Mouse (Mus musculus): ENCODE measurements around the gene Cmss1. TPM values are rescaled to one million over a fixed set of nuclear protein-coding genes. Genes with fewer than 3 reads are reported as not detected.

The Cmss1 gene
- polyA plus RNA-seq, 1 experiment from 2014 or later = 40.0 TPM

DNA sequence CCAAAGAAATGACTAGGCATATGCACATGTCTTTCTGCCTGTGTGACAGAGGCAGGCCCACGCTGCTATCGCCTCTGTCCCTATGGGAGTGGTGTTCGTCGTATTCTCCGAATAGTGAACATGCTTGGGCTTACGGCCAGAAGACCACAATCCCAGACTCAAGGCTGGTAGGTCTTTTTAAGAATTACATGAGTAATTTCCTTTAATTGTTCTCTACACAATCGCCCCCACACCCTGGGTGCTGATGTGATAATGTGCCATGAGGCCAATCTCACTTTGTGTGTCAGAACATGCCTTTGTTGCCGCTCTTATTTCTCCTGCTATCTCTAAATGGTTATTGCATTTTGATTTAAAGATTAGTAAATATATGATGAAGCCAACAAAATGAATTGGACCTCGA, 121.4 kb downstream of the Cmss1 start:
- H3K27ac ChIP-seq (replicated peaks) = no peak overlapping the region
- peaks cover 9% of the 10 kb centered on the region; the same call in 1 of the 2 replicates for H3K4me1 ChIP-seq
- H3K27me3 ChIP-seq (replicated peaks) = no peaks in the 10 kb centered on the region
- no peak overlapping the region for H3K4me2 ChIP-seq
- H3K9me3 ChIP-seq (replicated peaks) = no peaks in the 10 kb centered on the region
- no peaks in the 10 kb centered on the region for H3K36me3 ChIP-seq
- no peak overlapping the region for H3K9ac ChIP-seq (replicated peaks)
- no peak overlapping the region for H3K4me3 ChIP-seq (replicated peaks)
- WGBS = 63% methylated on average over 9 of the region's 9 CpGs
- ATAC-seq (ENCODE audit: low FRiP score) = no peak

DNA sequence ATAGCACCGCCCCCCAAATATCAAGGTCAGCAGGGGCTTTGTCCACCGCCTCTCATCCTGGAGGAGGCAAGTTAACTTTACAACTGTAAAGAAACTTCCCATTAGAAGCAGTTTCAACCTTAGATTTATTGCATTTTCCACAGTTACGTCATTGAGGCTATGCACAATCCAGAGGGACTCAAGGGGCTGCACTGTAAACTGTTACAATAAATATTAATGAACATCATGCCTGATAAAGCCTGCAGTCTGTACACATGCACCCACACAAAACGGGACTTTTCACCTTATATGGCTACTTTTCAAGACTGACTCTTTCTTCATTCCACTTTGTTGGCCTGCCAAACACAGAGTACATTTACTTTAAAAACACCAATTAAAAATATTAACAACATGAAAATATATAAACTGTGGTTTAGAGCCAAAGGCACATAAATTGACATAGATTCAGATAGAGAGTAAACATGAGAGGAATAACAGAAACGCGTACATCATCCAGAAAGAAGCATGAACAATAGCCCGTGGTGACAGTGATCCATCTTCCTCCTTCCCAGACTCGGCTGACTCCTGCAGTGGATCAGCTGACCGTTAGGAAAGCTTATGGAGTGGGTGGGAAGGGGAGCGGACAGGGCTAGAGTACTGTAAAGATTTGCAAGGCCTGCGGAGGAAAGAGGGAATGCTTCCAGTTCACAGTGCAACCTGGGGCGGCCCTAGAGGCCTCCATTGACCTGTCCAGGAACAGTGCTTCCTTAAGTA, 122.4 kb downstream of the Cmss1 start:
- Histone ChIP-seq H3K9me3 (replicated peaks) (no peaks in the 10 kb centered on the region), H3K4me2 (no peak overlapping the region), H3K36me3 (no peaks in the 10 kb centered on the region), H3K9ac (replicated peaks) (no peak overlapping the region), H3K4me1 (peaks cover 9% of the 10 kb centered on the region; the same call in 1 of the 2 replicates), H3K4me3 (replicated peaks) (no peak overlapping the region), H3K27me3 (replicated peaks) (no peaks in the 10 kb centered on the region), H3K27ac (replicated peaks) (no peak overlapping the region)
- WGBS = 46% methylated on average over 12 of the region's 12 CpGs
- ATAC-seq (ENCODE audit: low FRiP score) = no peak

GRCm38 (mm10) chr16:57483503-57483902, 123.2 kb downstream of the Cmss1 start:
- no peak overlapping the region for H3K4me2 ChIP-seq
- WGBS = 93% methylated on average over 2 of the region's 2 CpGs
- no peak for ATAC-seq (ENCODE audit: low FRiP score)

GRCm38 (mm10) chr16:57482911-57483310, 123.8 kb downstream of the Cmss1 start:
- WGBS = 78% methylated on average over 4 of the region's 4 CpGs
- ATAC-seq (ENCODE audit: low FRiP score) = no peak
- Histone ChIP-seq H3K9ac (replicated peaks) (no peak overlapping the region), H3K4me3 (replicated peaks) (no peak overlapping the region), H3K9me3 (replicated peaks) (no peaks in the 10 kb centered on the region), H3K4me1 (peaks cover 9% of the 10 kb centered on the region; the same call in 1 of the 2 replicates), H3K27me3 (replicated peaks) (no peaks in the 10 kb centered on the region), H3K27ac (replicated peaks) (no peak overlapping the region), H3K36me3 (no peaks in the 10 kb centered on the region), H3K4me2 (no peak overlapping the region)

More at GRCm38 (mm10) chr16:57483503-57483902, 123.2 kb downstream of the Cmss1 start:
- H3K9ac ChIP-seq (replicated peaks) = no peak overlapping the region
- H3K27ac ChIP-seq (replicated peaks) = no peak overlapping the region
- peaks cover 9% of the 10 kb centered on the region; the same call in 1 of the 2 replicates for H3K4me1 ChIP-seq
- no peak overlapping the region for H3K4me3 ChIP-seq (replicated peaks)
- no peaks in the 10 kb centered on the region for H3K27me3 ChIP-seq (replicated peaks)
- H3K36me3 ChIP-seq = no peaks in the 10 kb centered on the region
- no peaks in the 10 kb centered on the region for H3K9me3 ChIP-seq (replicated peaks)

- 60% methylated on average over 6 of the region's 6 CpGs for WGBS
- no peak overlapping the region for H3K4me2 ChIP-seq
- H3K27me3 ChIP-seq (replicated peaks) = no peaks in the 10 kb centered on the region
- ATAC-seq (ENCODE audit: low FRiP score) = no peak
- H3K4me3 ChIP-seq (replicated peaks) = no peak overlapping the region
- no peak overlapping the region for H3K9ac ChIP-seq (replicated peaks)
- no peaks in the 10 kb centered on the region for H3K36me3 ChIP-seq
- H3K27ac ChIP-seq (replicated peaks) = no peak overlapping the region
- no peaks in the 10 kb centered on the region for H3K9me3 ChIP-seq (replicated peaks)
- H3K4me1 ChIP-seq = peaks cover 9% of the 10 kb centered on the region; the same call in 1 of the 2 replicates
Measured at GRCm38 (mm10) chr16:57482264-57482663, 124.4 kb downstream of the Cmss1 start.

DNA sequence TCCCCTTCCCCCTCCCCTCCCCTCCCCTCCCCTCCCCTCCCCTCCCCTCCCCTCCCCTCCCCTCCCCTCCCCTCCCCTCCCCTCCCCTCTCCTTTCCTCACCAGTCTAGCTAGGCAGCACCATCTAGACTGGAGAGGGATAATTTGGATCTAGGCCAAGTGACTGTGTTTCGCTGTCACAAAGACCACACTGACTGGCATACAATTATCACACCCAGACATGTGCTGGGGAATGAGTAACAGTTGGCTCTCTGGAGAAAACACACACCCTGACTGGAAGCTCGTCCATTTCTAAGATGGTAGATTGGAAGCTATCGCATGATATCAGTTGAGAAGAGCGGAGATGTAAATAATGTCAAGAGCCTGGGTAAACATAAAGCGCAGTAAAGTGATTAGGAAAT, 126.9 kb downstream of the Cmss1 start:
- Histone ChIP-seq H3K9me3 (replicated peaks) (0 out of 2 replicates have a peak, but pooled peaks cover 5% of the 10 kb centered on the region), H3K4me2 (no peak overlapping the region), H3K4me3 (replicated peaks) (no peak overlapping the region), H3K27ac (replicated peaks) (no peak overlapping the region), H3K36me3 (no peaks in the 10 kb centered on the region), H3K4me1 (peaks cover 9% of the 10 kb centered on the region; the same call in 1 of the 2 replicates), H3K27me3 (replicated peaks) (no peaks in the 10 kb centered on the region), H3K9ac (replicated peaks) (no peak overlapping the region)
- ATAC-seq (ENCODE audit: low FRiP score) = no peak
- 59% methylated on average over 5 of the region's 5 CpGs for WGBS

GRCm38 (mm10) chr16:57478451-57478850, 128.2 kb downstream of the Cmss1 start:
- ATAC-seq (ENCODE audit: low FRiP score) = no peak
- 93% methylated on average over 2 of the region's 2 CpGs for WGBS

DNA sequence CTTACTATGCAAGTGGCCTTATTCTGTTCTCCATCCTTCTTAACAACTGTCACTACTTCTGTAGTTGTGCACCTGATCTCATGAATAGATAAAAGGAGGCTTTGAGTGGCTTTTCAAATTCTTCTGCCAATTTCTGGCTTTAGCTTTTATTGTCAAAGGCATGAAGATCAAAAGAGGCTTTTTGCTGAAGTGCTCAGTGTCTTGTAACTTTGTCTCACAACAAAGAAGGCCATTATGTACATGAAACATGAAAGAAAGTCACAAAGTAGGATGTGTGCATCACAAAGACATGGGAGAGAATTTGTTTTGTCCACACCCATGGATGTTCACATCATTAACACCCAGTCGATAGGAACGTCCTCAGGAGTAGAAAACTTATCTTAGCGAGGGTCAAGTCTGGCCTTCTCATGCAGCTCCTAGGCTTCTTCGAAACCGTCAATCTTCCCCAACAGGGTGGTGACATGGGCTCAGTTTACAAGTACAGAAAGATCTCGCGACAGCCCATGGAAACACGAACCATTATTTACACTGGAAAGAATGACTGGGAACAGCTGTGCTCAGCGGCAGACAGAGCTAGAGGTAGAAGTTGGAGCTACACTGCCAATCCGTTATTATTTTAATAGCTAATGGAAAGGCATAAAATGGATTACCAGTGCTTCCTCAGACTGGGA, 133.1 kb downstream of the Cmss1 start:
- H3K27ac ChIP-seq (replicated peaks) = no peak overlapping the region
- 27% methylated on average over 10 of the region's 10 CpGs for WGBS

More at GRCm38 (mm10) chr16:57478451-57478850, 128.2 kb downstream of the Cmss1 start:
- Histone ChIP-seq H3K9ac (replicated peaks) (no peak overlapping the region), H3K9me3 (replicated peaks) (0 out of 2 replicates have a peak, but pooled peaks cover 5% of the 10 kb centered on the region), H3K27me3 (replicated peaks) (no peaks in the 10 kb centered on the region), H3K27ac (replicated peaks) (no peak overlapping the region), H3K4me3 (replicated peaks) (no peak overlapping the region), H3K4me1 (no peaks in the 10 kb centered on the region), H3K36me3 (no peaks in the 10 kb centered on the region), H3K4me2 (no peak overlapping the region)

GRCm38 (mm10) chr16:57471071-57471470, 135.6 kb downstream of the Cmss1 start:
- no peak for ATAC-seq (ENCODE audit: low FRiP score)
- H3K9me3 ChIP-seq (replicated peaks) = 0 out of 2 replicates have a peak, but pooled peaks cover 4% of the 10 kb centered on the region
- no peak overlapping the region for H3K4me3 ChIP-seq (replicated peaks)
- H3K4me1 ChIP-seq = no peaks in the 10 kb centered on the region
- no peak overlapping the region for H3K27ac ChIP-seq (replicated peaks)
- no peaks in the 10 kb centered on the region for H3K27me3 ChIP-seq (replicated peaks)
- no peak overlapping the region for H3K9ac ChIP-seq (replicated peaks)
- no peaks in the 10 kb centered on the region for H3K36me3 ChIP-seq
- H3K4me2 ChIP-seq = no peak overlapping the region

More for the DNA sequence above, 133.1 kb downstream of the Cmss1 start:
- no peak for ATAC-seq (ENCODE audit: low FRiP score)
- 0 out of 2 replicates have a peak, but pooled peaks cover 5% of the 10 kb centered on the region for H3K9me3 ChIP-seq (replicated peaks)
- H3K4me2 ChIP-seq = no peak overlapping the region
- no peaks in the 10 kb centered on the region for H3K36me3 ChIP-seq
- no peaks in the 10 kb centered on the region for H3K4me1 ChIP-seq
- H3K27me3 ChIP-seq (replicated peaks) = no peaks in the 10 kb centered on the region
- no peak overlapping the region for H3K4me3 ChIP-seq (replicated peaks)
- no peak overlapping the region for H3K9ac ChIP-seq (replicated peaks)

- no peaks in the 10 kb centered on the region for H3K9me3 ChIP-seq (replicated peaks)
- no peak overlapping the region for H3K27ac ChIP-seq (replicated peaks)
- H3K4me1 ChIP-seq = no peaks in the 10 kb centered on the region
- H3K36me3 ChIP-seq = no peaks in the 10 kb centered on the region
- whole genome bisulfite sequencing = 94% methylated on average over 12 of the region's 12 CpGs
- no peaks in the 10 kb centered on the region for H3K27me3 ChIP-seq (replicated peaks)
- no peak overlapping the region for H3K9ac ChIP-seq (replicated peaks)
- no peak for ATAC-seq (ENCODE audit: low FRiP score)
- H3K4me3 ChIP-seq (replicated peaks) = no peak overlapping the region
- no peak overlapping the region for H3K4me2 ChIP-seq
Measured at GRCm38 (mm10) chr16:57470286-57470830, 136.3 kb downstream of the Cmss1 start.

GRCm38 (mm10) chr16:57469869-57470268, 136.8 kb downstream of the Cmss1 start:
- Histone ChIP-seq H3K9me3 (replicated peaks) (no peaks in the 10 kb centered on the region), H3K4me1 (no peaks in the 10 kb centered on the region), H3K4me2 (no peak overlapping the region), H3K4me3 (replicated peaks) (no peak overlapping the region), H3K27ac (replicated peaks) (no peak overlapping the region), H3K9ac (replicated peaks) (no peak overlapping the region), H3K36me3 (no peaks in the 10 kb centered on the region), H3K27me3 (replicated peaks) (no peaks in the 10 kb centered on the region)
- no peak for ATAC-seq (ENCODE audit: low FRiP score)
- WGBS = 88% methylated on average over 2 of the region's 2 CpGs
